Mouse (Mus musculus): Measurements from ENCODE around the gene Ccer2. TPM values are rescaled to one million over a fixed set of nuclear protein-coding genes. Genes with fewer than 3 reads are reported as not detected.

Ccer2 gene
- total RNA-seq, 2 experiments from 2014 or later = 0.92 to 1.2 TPM

DNA sequence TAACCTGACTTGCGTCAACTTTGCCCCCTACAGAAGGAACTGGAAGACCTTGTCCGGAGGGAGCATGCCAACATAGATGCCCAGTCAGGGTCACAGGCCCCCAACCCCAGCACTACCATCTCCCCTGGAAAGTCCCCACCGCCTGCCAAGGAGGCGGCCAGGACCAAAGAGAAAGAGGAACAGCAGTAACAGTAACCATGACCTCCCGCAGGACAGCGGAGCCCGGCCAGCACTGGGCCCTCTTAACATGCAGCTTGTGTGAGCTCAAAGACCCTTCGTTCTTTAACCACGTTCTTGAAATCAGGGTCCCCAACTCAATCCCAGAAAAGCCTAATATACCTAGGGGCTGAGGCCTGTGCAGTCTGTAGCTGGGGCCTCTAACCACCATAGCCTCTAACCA is 31.9 kb downstream of the Ccer2 start:
- intact Hi-C loops (cut with DNase I) = no loop called here
- DNase-seq (ENCODE audit: low spot score in 2 of 2) = no peak

DNA sequence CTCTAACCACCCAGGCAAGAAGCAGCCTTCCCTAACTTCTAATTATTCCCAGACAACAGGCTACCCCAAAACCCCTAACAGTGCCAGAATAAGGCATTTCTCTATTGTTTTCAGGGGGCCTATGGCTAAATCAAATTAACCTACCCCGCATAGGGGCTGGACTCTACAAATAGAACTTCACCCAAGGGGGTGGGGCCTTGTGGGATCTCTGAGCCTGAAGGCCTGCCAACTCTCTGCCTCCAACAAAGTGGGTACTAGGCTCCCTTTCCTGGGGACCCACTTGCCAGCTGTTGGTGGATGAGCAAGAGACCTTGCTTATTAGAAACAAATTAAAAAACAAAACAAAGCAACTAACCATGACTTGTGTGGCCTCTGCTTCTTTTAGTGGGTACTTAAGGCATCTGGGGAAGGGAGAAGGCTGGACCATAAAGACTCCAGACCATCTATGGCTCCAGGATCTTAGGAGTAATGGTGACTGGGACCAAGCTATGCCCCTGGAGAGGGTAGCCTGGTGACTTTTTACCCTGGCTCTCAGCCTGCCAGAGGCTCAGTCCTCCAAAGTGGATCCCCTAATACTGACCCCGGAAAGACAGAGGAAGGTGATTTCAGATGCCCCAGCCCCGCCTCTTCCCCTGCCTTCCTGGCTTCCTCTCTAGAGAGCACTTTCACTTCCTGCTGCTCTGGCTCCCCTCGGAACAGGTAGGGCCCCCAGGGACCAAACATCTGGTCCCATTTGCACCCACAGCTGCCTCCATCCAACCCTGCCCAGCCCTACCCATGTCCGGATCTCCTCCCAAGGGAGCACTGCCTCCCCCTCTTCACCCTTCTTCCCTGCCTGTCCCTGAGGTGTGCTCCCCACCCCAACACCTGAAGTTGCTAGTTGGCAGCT is 32.6 kb downstream of the Ccer2 start, which contains the start of gene Rinl:
Rinl (plus strand) TSS at position 663 of the 889 bp plus-strand sequence.
- DNase-seq (ENCODE audit: low spot score in 2 of 2) = no peak
- intact Hi-C loops (cut with DNase I) = no loop called here

DNA sequence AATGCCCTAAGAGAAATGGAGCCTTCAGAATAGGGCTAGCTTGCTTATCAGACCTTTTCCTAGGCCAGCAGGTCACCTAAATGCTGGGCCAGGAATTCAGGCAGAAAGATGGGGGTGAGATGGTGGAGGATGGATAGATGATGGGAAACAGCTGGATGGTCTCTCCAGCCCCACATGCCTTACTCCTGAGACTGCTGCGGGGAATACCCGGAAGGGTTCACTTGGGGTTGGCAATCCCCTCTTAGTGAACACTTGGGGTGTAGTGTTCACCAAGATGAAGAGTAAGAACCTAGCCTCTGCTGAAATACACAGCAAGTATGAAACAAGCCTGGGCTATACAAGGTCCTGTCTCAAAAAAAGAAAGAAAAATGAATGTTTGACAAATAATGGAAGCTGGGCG is 33.3 kb downstream of the Ccer2 start:
- intact Hi-C loops (cut with DNase I) = no loop called here
- no peak for DNase-seq (ENCODE audit: low spot score in 2 of 2)

DNA sequence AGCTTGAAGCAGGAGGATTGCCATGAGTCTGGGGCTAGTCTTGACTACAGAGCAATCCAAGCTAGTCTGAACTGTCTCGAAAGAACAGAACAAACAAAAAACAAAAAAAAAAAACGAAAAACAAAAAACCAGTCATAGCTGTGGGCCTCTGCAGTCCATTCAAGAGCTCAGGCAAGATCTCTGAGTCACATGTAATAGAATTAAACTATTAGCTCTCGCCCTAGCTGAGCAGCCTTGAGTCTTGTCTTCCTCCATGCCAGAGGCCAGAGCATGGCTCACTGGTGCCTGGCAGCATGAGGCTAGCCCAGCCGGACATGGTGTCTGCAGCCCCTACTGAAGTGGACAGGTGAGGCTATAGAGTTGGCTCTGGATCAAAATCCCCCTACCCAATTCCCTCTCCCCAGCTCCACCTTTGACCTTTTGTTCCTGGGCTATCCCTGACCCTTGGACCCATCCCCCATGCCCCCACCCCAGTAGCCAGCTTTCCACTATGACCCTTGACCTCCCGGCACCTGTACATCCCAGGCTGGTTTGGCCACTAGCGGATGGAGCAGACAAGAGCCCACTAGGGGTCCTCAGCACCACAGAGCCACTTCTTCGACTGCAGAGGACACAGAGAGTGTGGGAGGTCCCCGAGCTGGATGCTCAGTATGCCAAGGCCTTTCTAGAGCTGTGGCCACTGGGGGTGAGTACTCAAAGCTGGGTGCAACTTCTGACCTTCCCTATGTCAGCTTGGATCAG is 34.3 kb downstream of the Ccer2 start:
- intact Hi-C loops (cut with DNase I) = no loop called here
- no peak for DNase-seq (ENCODE audit: low spot score in 2 of 2)

DNA sequence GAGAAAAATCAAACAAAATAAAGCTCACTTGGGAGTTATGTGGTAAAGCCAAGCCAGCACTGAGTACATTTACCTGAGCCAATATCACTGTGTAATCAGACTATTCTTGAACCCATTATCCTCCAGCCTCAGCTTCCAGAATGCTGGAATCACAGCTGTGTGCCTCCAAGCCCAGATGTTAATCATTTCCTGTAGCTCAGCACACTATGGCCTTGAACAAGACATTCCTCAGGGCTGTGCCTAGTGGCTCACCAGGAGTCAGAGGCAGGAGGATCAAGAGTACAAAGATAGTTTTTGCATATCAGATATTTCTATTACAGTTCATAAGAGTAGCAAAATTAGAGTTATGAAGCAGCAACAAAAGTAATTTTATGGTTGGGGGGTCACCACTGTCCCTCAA is 35.7 kb downstream of the Ccer2 start:
- no peak for DNase-seq (ENCODE audit: low spot score in 2 of 2)
- intact Hi-C loops (cut with DNase I) = no loop called here

DNA sequence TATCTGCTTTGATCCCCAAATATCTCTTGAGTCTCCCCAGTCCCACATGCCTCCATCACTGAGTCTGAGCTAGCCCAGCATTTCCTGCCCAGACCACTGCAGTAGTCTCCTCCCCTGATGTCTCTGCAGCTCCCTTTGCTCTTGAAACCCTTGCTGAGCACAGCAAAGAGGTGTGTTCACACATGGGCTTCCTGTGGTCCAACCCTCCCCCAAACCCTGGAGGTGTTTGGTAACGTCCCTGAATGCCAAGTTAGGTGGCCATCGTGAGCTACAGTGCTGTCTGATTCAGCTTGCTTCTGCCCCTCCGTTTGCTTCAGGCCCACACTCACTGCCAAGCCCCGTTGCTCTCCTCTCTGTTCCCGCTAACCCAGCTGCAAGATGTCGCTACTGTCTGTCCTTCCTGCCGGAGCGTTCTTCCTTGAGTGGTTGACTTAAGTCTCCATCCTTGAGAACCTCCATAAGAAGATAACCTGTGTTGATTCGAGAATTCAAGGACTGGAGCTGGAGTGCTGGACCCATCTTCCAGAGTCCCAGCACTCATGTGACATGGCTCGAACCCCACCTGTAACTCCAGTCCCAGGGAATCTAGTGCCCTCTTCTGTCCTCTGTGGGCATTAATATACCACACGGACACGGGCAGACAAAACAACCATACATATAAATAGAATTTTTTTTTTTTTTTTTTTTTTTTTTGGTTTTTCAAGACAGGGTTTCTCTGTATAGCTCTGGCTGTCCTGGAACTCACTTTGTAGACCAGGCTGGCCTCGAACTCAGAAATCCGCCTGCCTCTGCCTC is 36.6 kb downstream of the Ccer2 start:
- DNase-seq (ENCODE audit: low spot score in 2 of 2) = no peak
- intact Hi-C loops (cut with DNase I) = no loop called here

DNA sequence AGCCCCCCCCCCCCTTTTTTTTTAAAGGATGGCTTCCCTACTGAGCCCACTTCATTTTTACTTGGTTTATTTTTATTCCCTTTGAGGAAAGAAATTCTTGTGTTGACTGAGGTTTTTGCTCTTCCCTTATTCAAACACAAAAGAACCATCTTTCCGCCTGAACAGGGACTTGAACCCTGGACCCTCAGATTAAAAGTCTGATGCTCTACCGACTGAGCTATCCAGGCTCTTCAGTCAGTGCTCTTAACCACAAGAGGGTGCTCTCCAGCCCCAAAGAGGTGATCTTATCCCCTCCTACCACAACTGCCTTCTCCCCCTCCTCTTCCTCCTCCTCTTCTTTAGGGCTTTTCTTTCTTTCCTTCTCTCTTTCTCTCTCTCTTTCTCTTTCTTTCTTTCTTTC is 37.9 kb downstream of the Ccer2 start:
- intact Hi-C loops (cut with DNase I) = no loop called here
- no peak for DNase-seq (ENCODE audit: low spot score in 2 of 2)

DNA sequence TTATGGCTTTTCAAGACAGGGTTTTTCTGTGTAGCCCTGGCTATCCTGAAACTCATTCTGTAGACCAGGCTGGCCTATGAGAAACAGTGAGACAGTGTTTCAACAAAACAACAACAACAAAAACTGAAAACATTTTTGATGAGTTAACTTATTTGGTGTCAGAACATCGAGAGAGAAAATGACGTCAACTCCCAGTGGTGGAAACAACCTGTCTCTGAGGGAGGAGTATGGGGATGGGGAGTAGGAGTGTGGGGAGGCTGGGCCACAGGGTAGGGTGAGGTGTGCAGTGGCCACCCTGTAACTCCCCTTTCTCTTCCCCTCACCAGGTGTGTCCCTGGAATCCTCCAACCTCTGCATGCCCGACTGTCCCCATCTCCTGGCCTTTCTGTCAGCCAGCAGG is 38.5 kb downstream of the Ccer2 start:
- intact Hi-C loops (cut with DNase I) = no loop called here
- DNase-seq (ENCODE audit: low spot score in 2 of 2) = no peak

DNA sequence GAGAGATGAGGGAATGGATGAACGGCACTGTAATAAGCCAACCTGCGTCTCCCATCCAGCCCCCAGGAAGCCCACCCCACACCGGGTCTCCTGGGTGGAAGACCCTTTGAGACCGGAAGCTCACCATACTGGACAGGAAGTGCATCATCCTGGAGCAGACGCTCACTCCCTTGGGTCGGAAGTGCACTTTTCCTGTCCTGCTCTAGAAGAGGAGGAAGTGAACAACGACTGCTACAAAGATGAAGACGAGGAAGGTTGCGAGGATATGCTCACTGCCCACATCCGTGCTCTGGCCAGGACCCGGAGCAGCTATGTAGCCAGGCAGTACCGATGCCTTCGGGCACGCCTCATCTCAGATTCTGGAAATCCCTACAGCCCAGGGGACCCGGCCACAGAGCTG is 39.9 kb downstream of the Ccer2 start:
- intact Hi-C loops (cut with DNase I) = loop anchor here (2.0 to 5.0 kb wide), 2 partner anchors 71 to 246 kb away; no protein-coding TSS in a partner anchor

DNA sequence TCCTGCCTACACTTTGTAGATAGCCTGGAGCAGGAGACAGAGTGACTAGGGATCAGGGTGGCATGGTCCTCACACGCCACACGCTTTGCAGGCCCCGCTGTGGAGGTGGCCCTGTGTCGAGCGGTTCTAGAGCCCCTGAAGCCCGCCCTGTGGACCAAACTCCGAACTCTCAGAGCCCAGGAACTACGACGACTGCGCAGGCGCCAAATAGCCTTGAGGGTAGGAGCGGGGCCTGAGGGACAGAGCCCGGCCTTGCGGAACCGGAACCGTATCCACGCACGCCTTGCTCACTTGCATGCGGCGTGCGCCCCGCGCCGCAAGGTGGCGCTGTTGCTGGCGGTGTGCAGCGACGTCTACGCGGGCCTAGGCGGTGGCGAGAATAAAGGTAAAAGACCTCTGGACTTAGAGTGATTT is 40.6 kb downstream of the Ccer2 start:
- DNase-seq (ENCODE audit: low spot score in 2 of 2) = peak; percentile 73 to 78
- intact Hi-C loops (cut with DNase I) = loop anchor here (2.0 to 5.0 kb wide), 2 partner anchors 70 to 246 kb away; no protein-coding TSS in a partner anchor

More for the DNA sequence above, 39.9 kb downstream of the Ccer2 start:
- no peak for DNase-seq (ENCODE audit: low spot score in 2 of 2)

DNA sequence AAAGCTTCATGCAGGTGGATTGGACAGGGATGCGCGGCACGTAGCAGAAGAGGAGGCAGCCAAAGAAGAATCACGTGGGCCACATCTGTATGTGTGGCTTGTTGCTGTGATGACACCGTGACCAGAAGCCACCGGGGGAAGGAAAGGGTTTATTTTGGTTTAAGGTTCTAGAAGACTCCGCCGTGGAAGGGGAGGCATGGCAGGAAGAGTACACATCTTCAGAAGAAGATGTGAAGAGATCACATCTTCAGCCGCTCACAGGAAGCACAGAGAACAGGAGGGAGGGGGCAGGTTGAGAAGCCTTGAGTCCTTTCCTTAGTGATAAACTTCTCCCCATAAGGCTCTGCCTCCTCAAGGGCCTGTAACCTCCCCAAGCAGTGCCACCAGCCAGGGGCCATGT is 44.0 kb downstream of the Ccer2 start:
- intact Hi-C loops (cut with DNase I) = loop anchor here (5.0 kb wide), 1 partner anchor 242 kb away; no protein-coding TSS in a partner anchor
- no peak for DNase-seq (ENCODE audit: low spot score in 2 of 2)

DNA sequence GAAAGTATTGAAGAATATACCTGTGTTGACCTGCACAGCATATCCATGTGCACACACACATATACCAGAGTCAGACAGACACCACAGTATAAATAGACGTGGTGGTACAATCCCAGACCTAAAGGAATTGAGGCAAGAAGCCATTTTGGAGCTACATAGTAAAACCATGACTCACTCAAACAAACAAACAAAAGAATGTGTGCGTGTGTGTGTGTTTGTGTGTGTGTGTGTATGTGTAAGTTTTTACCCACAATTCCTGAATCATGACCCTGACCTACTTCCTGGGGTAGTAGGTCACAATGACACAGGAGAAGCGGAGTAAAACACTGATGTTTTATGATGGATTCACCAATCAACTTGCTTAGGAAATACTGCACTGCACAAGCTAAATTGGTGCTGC is 45.5 kb downstream of the Ccer2 start:
- DNase-seq (ENCODE audit: low spot score in 2 of 2) = no peak

DNA sequence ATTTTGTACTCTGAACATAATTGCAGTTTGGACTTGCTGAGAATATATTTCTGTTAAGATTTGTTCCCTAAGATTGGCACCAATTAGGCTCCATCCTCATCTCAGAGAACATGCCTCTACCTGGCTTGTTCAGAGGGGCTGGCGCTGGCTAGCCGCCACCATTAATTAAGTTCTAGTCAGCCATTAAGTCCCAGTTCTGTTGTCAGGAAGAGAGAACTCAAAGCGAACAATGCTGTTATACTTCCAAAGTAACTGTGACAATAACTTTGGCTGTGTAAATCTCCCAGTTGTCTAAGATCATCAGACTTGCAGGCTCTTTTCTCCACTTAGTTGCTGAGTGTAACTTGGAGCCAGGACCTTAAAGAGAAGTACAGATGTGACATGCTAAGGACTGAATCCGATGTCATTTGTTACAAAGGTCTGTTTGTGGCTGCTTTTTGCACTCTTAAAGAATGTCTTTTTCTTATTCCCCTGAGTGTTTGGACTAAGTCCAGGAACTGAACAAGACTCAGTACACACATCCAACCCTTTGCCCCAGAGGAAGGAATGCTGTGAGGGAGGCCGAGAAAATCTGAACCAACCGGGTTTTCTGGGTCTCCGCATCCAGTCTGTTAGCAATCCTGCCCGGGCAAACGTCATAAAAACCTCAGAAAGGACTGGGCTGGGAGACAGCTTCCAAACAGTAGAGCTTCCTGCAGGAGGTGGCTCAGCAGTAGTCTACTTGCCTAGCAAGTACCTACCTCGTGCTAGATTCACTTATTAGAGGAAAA is 46.1 kb downstream of the Ccer2 start:
- intact Hi-C loops (cut with DNase I) = no loop called here
- no peak for DNase-seq (ENCODE audit: low spot score in 2 of 2)

More for the DNA sequence above, 45.5 kb downstream of the Ccer2 start:
- intact Hi-C loops (cut with DNase I) = no loop called here

DNA sequence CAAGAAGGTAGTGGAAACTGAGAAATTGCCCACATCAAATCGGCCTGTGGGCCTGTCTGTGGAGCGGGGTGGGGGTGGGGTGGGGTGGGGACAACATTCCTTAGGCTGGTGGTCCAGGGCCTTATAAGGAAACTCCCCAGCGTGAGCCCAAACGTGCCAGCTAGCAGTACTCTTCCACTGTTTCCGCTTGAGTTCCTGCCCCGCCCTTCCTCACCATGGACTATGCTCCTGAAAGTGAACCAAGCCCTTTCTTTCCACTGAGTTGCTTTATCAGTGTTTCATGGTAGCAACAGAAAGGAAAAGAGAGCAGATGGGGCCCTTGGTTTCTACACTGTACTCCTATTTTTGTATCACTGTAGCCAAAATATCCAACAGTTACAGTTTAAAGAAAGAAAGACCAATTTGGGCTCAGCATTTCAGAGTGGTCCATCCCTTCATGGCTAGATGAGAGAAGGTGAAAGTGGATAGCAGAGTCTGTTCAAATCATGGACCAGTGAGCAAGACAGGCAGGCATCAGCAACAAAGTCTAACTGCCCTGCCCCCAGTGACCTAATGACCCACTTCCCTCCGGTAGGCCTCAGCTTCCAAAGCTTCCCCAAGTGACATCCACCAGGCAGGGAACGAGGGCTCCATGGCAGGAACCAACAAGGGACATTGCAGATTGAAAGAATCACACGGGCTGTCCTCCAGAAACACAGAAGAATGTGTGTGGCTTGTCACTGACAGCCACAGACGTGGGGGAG is 47.0 kb downstream of the Ccer2 start:
- DNase-seq (ENCODE audit: low spot score in 2 of 2) = peak in 1 of 2 experiments; percentile 75
- intact Hi-C loops (cut with DNase I) = no loop called here

DNA sequence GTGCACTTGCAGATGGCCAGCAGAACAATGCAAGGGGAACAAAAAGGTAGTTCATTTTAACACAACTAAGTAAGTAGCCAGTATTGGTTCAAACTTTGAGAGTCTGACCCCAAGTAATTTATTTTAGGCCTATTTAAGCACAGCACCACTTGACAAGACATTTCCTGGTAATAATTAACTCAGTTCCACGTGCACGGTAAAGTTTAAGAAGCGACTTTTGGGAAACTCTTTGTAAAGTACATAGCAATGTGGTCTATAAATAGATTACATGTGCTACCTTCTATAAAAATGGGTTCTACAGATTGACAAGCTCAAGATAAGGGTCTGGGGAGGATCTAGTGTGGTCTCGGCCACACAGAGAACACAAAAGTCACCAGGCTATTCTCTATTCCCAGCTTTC is 47.8 kb downstream of the Ccer2 start:
- intact Hi-C loops (cut with DNase I) = no loop called here

DNA sequence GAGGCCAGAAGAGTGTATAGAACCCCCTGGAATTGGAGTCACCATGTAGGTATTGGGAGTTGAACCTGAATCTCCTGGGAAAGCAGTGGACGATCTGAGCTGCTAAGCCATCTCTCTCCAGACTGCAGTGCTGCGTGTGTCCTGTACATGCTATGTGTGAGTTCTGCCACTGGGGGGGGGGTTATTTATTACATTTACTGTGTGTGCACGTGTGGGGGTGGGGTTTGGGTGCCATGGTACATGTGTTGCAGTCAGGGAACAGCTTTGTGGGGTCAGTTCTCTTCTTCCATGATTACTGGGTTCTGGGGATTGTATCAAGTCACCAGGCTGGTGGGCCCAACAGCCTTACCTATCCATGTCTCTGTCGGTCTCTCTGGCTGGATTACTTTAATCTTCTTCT is 50.9 kb downstream of the Ccer2 start:
- no peak for DNase-seq (ENCODE audit: low spot score in 2 of 2)
- intact Hi-C loops (cut with DNase I) = no loop called here

More for the DNA sequence above, 47.8 kb downstream of the Ccer2 start:
- no peak for DNase-seq (ENCODE audit: low spot score in 2 of 2)

DNA sequence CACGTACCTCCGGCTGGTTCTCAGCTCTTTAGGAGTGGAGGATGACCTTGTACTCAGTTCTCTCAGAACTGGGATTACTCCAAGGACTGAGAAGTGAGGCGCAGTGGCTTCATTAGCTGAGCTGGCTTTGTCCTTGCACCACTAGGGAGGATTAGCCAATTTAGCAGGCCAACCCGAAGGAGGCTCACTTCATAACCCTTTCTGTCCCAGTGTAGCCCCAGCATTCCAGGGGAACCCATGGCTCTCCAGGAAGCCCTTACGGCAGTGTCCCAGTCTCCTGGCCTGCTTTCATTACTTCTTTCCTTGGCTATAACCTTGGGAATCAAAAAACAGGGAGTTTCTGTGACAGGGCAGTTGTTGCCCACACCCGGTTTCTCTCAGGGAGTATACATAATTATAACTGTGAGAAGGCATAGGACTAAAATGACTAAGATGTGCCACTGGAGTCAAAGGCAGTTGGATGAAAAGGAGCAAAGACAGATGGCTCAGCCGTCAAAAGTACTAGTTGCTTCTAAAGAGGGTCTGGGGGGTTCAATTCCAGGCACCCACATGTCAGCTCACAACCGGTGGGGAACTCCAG is 51.8 kb downstream of the Ccer2 start:
- DNase-seq (ENCODE audit: low spot score in 2 of 2) = peak in 1 of 2 experiments; percentile 55
- intact Hi-C loops (cut with DNase I) = no loop called here

Measured in left cerebral cortex, postnatal 25 days (tissue).